Mouse (Mus musculus) bone marrow macrophage, adult 2 months (primary cell): ENCODE measurements around the gene Obsl1. TPM values are rescaled to one million over a fixed set of nuclear protein-coding genes. Genes with fewer than 3 reads are reported as not detected.

Experiments
- H3K27ac ChIP-seq: 2 replicates; pipeline ENCODE4 v1.5.1; 2012; ENCODE audit warnings: low read depth, low read length; ENCODE audit not compliant: insufficient read depth
- H3K4me1 ChIP-seq: 2 replicates; pipeline ENCODE4 v1.6.1; 2012; ENCODE audit warnings: low read length; ENCODE audit not compliant: control insufficient read depth, insufficient read depth
- H3K4me3 ChIP-seq: 2 replicates; pipeline ENCODE4 v1.5.1; 2012; ENCODE audit warnings: mild to moderate bottlenecking, low read length, moderate library complexity; ENCODE audit not compliant: insufficient read depth
- CTCF ChIP-seq: IDR thresholded peaks from 2 replicates; pipeline ENCODE4 v1.5.1; 2012; ENCODE audit warnings: low read depth, mild to moderate bottlenecking, low read length, moderate library complexity
- POLR2A ChIP-seq: IDR thresholded peaks from 2 replicates; pipeline ENCODE4 v1.6.1; 2012; ENCODE audit warnings: mild to moderate bottlenecking, low read depth, low read length, borderline replicate concordance
- polyA plus RNA-seq: library from polyadenylated mRNA; stranded (reverse); fragments of >200 nt; gene quantifications from 2 replicates; pipeline ENCODE4 v1.2.4, GENCODE M21; 2012; ENCODE audit not compliant: missing spikeins, insufficient read depth, insufficient read length

The Obsl1 gene
- polyA plus RNA-seq, 1 experiment = not detected

- H3K4me3 ChIP-seq = no peak overlapping the region
- TF ChIP-seq CTCF (no peak), POLR2A (no peak)
- no peak overlapping the region for H3K27ac ChIP-seq
- H3K4me1 ChIP-seq = no peaks in the 10 kb centered on the region
Measured at GRCm38 (mm10) chr1:75486561-75486960, 19.7 kb downstream of the Obsl1 start.

- TF ChIP-seq CTCF = no peak
- TF ChIP-seq POLR2A = no peak
- no peak overlapping the region for H3K27ac ChIP-seq
- H3K4me3 ChIP-seq = no peak overlapping the region
- 0 out of 2 replicates have a peak, but pooled peaks cover 3% of the 10 kb centered on the region for H3K4me1 ChIP-seq
Measured at GRCm38 (mm10) chr1:75480735-75481134, 25.5 kb downstream of the Obsl1 start.

- Histone ChIP-seq H3K27ac (no peak overlapping the region), H3K4me1 (0 out of 2 replicates have a peak, but pooled peaks cover 3% of the 10 kb centered on the region), H3K4me3 (no peak overlapping the region)
- no peak for TF ChIP-seq CTCF
- no peak for TF ChIP-seq POLR2A
Measured at GRCm38 (mm10) chr1:75480036-75480435, 26.2 kb downstream of the Obsl1 start.

GRCm38 (mm10) chr1:75479635-75479989 is 26.6 kb downstream of the Obsl1 start:
- TF ChIP-seq CTCF (no peak), POLR2A (no peak)
- no peak overlapping the region for H3K27ac ChIP-seq
- H3K4me3 ChIP-seq = peak overlapping the region; percentile 56; the same call in 1 of the 2 replicates
- H3K4me1 ChIP-seq = 0 out of 2 replicates have a peak, but pooled peaks cover 3% of the 10 kb centered on the region

GRCm38 (mm10) chr1:75478916-75479634 is 27.2 kb downstream of the Obsl1 start, which contains the start of the genes Chpf and Tmem198:
Gene Chpf (minus strand): TSS chr1:75479307.
Gene Tmem198 (plus strand): TSS chr1:75479532.
- H3K4me3 ChIP-seq = peak within 1 kb of the TSS; percentile 56
- 0 out of 2 replicates have a peak, but pooled peaks cover 3% of the 10 kb centered on the region for H3K4me1 ChIP-seq
- H3K27ac ChIP-seq = no peak within 1 kb of the TSS
- TF ChIP-seq POLR2A (no peak), CTCF (no peak)

- TF ChIP-seq POLR2A (no peak), CTCF (no peak)
- H3K4me1 ChIP-seq = 0 out of 2 replicates have a peak, but pooled peaks cover 3% of the 10 kb centered on the region
- no peak overlapping the region for H3K27ac ChIP-seq
- H3K4me3 ChIP-seq = peak overlapping the region; percentile 56
Measured at GRCm38 (mm10) chr1:75478497-75478896, 27.8 kb downstream of the Obsl1 start.

- Histone ChIP-seq H3K4me3 (no peak overlapping the region), H3K27ac (no peak overlapping the region), H3K4me1 (0 out of 2 replicates have a peak, but pooled peaks cover 3% of the 10 kb centered on the region)
- TF ChIP-seq POLR2A (no peak), CTCF (no peak)
Measured at GRCm38 (mm10) chr1:75477966-75478290, 28.3 kb downstream of the Obsl1 start.

- H3K4me3 ChIP-seq = no peak overlapping the region
- no peak overlapping the region for H3K27ac ChIP-seq
- peak; percentile 99 for TF ChIP-seq CTCF
- TF ChIP-seq POLR2A = no peak
- H3K4me1 ChIP-seq = 0 out of 2 replicates have a peak, but pooled peaks cover 3% of the 10 kb centered on the region
Measured at GRCm38 (mm10) chr1:75477264-75477965, 28.8 kb downstream of the Obsl1 start.

GRCm38 (mm10) chr1:75476441-75476840 is 29.8 kb downstream of the Obsl1 start:
- H3K4me1 ChIP-seq = 0 out of 2 replicates have a peak, but pooled peaks cover 3% of the 10 kb centered on the region

GRCm38 (mm10) chr1:75469287-75469825 is 36.9 kb downstream of the Obsl1 start:
- Histone ChIP-seq H3K4me3 (no peak overlapping the region), H3K27ac (no peak overlapping the region), H3K4me1 (no peaks in the 10 kb centered on the region)
- TF ChIP-seq POLR2A = no peak
- no peak for TF ChIP-seq CTCF

More at GRCm38 (mm10) chr1:75476441-75476840, 29.8 kb downstream of the Obsl1 start:
- Histone ChIP-seq H3K4me3 (no peak overlapping the region), H3K27ac (no peak overlapping the region)
- TF ChIP-seq POLR2A = no peak
